ENCODE assay signal across 8 mouse cellular contexts in the genomic region with DNA sequence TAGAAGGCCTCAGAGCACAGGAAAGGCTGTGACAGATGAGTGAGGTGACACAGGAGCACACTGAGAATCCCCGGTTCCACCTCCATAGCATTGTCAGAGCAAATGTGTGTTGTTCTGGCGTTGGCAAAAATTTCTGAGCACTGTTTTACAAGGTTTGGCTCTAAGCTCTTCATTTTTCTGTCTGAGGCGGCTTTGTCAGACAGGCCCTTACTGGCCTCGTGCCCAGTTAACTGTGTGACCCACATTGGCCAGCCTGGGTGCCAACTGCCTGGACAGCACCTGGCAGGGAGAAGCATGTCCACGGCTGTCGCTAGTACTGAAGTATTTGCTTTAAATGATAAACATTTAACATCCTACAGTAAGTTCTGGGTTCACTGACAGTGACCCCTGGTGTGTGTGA. TPM values are rescaled to one million over a fixed set of nuclear protein-coding genes. Genes with fewer than 3 reads are reported as not detected.
A peak's percentile ranks its signal among the peaks of the same experiment; 100 is the strongest.
DNase-seq lines count a peak whose midpoint lies in the region; ATAC-seq and TF ChIP-seq lines count a peak whose summit lies in the region.

No protein-coding gene starts in this region.

- H3K9me3 ChIP-seq in forebrain, postnatal 0 days (ENCODE audit: low read length) = no peaks in the 10 kb centered on the region
- H3K9me3 ChIP-seq in forebrain, embryonic 11.5 days (ENCODE audit: control insufficient read depth, low read length) = no peaks in the 10 kb centered on the region
- H3K9me3 ChIP-seq in heart, embryonic 13.5 days = no peaks in the 10 kb centered on the region

- 34% methylated on average over 6 of the region's 6 CpGs for WGBS in forebrain, postnatal 0 days
- 86% methylated on average over 6 of the region's 6 CpGs for WGBS in forebrain, embryonic 11.5 days
- 54% methylated on average over 6 of the region's 6 CpGs for whole genome bisulfite sequencing in heart, embryonic 13.5 days

- no peaks in the 10 kb centered on the region for H3K36me3 ChIP-seq in forebrain, postnatal 0 days (ENCODE audit: insufficient read depth)
- H3K36me3 ChIP-seq in forebrain, embryonic 11.5 days (ENCODE audit: control insufficient read depth, insufficient read depth, low read length) = no peaks in the 10 kb centered on the region
- H3K36me3 ChIP-seq in heart, embryonic 13.5 days = no peaks in the 10 kb centered on the region

- TF ChIP-seq CTCF in forebrain, postnatal 0 days (IDR thresholded peaks at IDR 0.05; ENCODE audit: low read depth) = no peak

- H3K27me3 ChIP-seq in forebrain, postnatal 0 days (ENCODE audit: insufficient read depth, low read length) = no peaks in the 10 kb centered on the region
- H3K27me3 ChIP-seq in forebrain, embryonic 11.5 days (ENCODE audit: control insufficient read depth, insufficient read depth, low read length) = no peaks in the 10 kb centered on the region
- H3K27me3 ChIP-seq in heart, embryonic 13.5 days (replicated peaks) = no peaks in the 10 kb centered on the region

- no peak overlapping the region for H3K27ac ChIP-seq in forebrain, postnatal 0 days (ENCODE audit: low read depth, low read length)
- H3K27ac ChIP-seq in forebrain, embryonic 11.5 days (ENCODE audit: low read depth, low read length) = no peak overlapping the region
- H3K27ac ChIP-seq in heart, embryonic 13.5 days (replicated peaks) = peak overlapping the region; percentile 32

- H3K4me2 ChIP-seq in forebrain, postnatal 0 days (ENCODE audit: low read depth) = no peak overlapping the region
- H3K4me2 ChIP-seq in forebrain, embryonic 11.5 days (ENCODE audit: low read depth, low read length, severe bottlenecking) = no peak overlapping the region
- no peak overlapping the region for H3K4me2 ChIP-seq in heart, embryonic 13.5 days

- H3K4me1 ChIP-seq in forebrain, postnatal 0 days (ENCODE audit: insufficient read depth) = peaks cover 5% of the 10 kb centered on the region; the same call in 1 of the 2 replicates
- 0 out of 2 replicates have a peak, but pooled peaks cover 1% of the 10 kb centered on the region for H3K4me1 ChIP-seq in forebrain, embryonic 11.5 days (replicated peaks; ENCODE audit: control insufficient read depth, insufficient read depth, low read length)
- peaks cover 54% of the 10 kb centered on the region for H3K4me1 ChIP-seq in heart, embryonic 13.5 days

- H3K4me3 ChIP-seq in forebrain, postnatal 0 days (ENCODE audit: low read depth, low read length) = no peak overlapping the region
- H3K4me3 ChIP-seq in forebrain, embryonic 11.5 days (ENCODE audit: low read depth, low read length) = no peak overlapping the region
- no peak overlapping the region for H3K4me3 ChIP-seq in heart, embryonic 13.5 days

- H3K9ac ChIP-seq in forebrain, postnatal 0 days = no peak overlapping the region
- H3K9ac ChIP-seq in forebrain, embryonic 11.5 days (ENCODE audit: low read length) = no peak overlapping the region
- H3K9ac ChIP-seq in heart, embryonic 13.5 days = peak overlapping the region; percentile 47; the same call in 1 of the 2 replicates

- peak; percentile 44 for DNase-seq in forebrain, postnatal 0 days
- DNase-seq in forebrain, embryonic 11.5 days (ENCODE audit: low spot score) = no peak
- DNase-seq in right cerebral cortex, postnatal 10 days (ENCODE audit: low spot score in 2 of 2) = peak; percentile 75 to 76
- no peak for DNase-seq in right cerebral cortex, postnatal 25 days
- peak; percentile 28 for DNase-seq in lung, postnatal 25 days (ENCODE audit: low spot score)
- DNase-seq in embryo, embryonic 10 days (ENCODE audit: low spot score) = no peak

- peak; percentile 29; the same call in 1 of the 2 replicates for ATAC-seq in forebrain, postnatal 0 days
- no peak for ATAC-seq in forebrain, embryonic 11.5 days (replicated peaks; ENCODE audit: low FRiP score)
- no peak for ATAC-seq in heart, embryonic 13.5 days (ENCODE audit: extremely low read depth, insufficient number of reproducible peaks, low FRiP score, low TSS enrichment)
- ATAC-seq in frontal cortex, adult (ENCODE audit: low TSS enrichment) = no peak

RNA-seq across cellular contexts. Expression of a gene that starts 35.4 kb away (rescaled TPM):
- total RNA-seq in forebrain, postnatal 0 days (2014; rRNA removed) = 31.2 and 32.4 TPM in 2 replicates
- 18.3 and 20.7 TPM in 2 replicates for polyA plus RNA-seq in forebrain, postnatal 0 days (2015; fragmentation: Nextera tagmentation; extraction: Ambion mirVana)
- 9.2 and 11.6 TPM in 2 replicates for polyA plus RNA-seq in forebrain, embryonic 11.5 days (2014; fragmentation: Nextera tagmentation; extraction: Ambion mirVana)
- 6.2 and 6.3 TPM in 2 replicates for polyA plus RNA-seq in heart, embryonic 13.5 days (2015; fragmentation: Nextera tagmentation; extraction: Ambion mirVana)

Comparison
In these comparisons a context has a peak if more than half of its experiments do, and no peak if none do; other contexts are left out.
1. DNase-seq: peak in forebrain, postnatal 0 days (single experiment), right cerebral cortex, postnatal 10 days (2 of 2) and lung, postnatal 25 days (single experiment); none in forebrain, embryonic 11.5 days (single experiment), right cerebral cortex, postnatal 25 days (single experiment) and embryo, embryonic 10 days (single experiment).